Mouse (Mus musculus): Measurements from ENCODE around the gene Gfer.

The Gfer gene

DNA sequence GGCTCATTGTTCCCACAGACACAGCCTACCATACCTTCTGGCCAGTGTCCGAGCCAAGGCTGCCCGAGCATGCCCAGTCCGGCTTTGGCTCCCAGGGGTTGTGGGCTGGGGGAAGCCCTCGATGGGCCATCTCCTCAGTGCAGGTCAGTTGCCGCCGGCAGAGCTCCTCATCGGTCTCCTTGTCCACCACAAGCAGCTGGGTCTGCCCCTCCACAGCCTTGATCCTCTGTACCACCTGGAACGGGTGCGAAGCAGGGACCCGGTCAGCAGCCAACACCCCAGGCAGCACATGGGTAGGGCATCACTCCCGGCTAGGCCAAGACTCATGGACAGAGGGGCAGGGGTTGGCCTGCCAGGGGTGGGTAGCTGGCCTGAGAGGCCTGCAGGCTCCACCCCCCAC lies 48.5 kb downstream of the Gfer start:
- DNase-seq (ENCODE audit: low read depth) = no peak

DNA sequence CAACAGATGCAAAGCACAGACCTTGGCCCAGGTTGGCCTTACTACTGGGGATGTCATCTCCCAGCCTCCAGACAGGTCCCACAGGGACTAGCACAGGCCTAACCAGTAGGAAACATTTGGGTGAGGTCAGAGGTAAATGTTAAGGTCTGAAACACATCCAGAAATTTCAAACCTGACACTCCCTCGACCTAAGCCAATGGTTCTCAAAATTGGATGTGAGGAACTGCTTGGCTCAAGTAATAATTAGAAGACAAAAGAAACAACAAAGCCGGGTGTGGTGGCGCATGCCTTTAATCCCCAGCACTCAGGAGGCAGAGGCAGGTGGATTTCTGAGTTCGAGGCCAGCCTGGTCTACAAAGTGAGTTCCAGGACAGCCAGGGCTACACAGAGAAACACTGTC lies 49.6 kb downstream of the Gfer start:
- DNase-seq (ENCODE audit: low read depth) = no peak

DNA sequence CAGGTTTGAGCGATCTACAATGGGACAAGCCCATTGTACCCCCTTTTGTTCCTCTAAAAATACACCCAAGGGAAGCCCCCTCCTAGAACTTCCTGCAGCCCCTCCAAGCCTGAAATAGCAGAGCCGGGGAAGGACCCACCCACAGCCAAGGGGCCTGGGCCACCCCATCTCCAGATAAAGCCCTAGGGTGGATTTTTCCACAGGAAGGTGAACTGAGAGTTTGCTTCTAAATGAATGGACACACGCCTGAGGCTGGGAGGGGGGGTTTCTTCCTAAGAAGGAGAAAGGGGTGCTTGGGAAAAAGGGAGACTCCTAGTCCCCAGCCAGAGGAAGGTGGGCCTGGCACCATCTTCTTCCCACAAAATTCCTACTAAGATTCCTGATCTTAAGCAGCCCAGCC lies 50.0 kb downstream of the Gfer start:
- no peak for DNase-seq (ENCODE audit: low read depth)

- DNase-seq (ENCODE audit: low read depth) = no peak
These were observed 50.9 kb downstream of the Gfer start for GRCm38 (mm10) chr17:24644875-24645721.

- no peak for DNase-seq (ENCODE audit: low read depth)
These were observed 51.8 kb downstream of the Gfer start for GRCm38 (mm10) chr17:24644030-24644715.

Measured in 416B (cell line).